Mouse (Mus musculus) embryo, embryonic 11.5 days (tissue): ENCODE data around the gene Mrpl18.
"Not testable (repeated sequence)": the region's sequence is repeated elsewhere in the genome, so short reads cannot be mapped to it uniquely, and the experiment has no call there.

Experiments used
- DNase-seq: peaks from one replicate; pipeline ENCODE4 v3.0.0-alpha.2; 2012; ENCODE audit warnings: low read depth, low spot score

Gene Mrpl18

GRCm38 (mm10) chr17:12910391-12910790 lies 5.8 kb downstream of the Mrpl18 start:
- no peak for DNase-seq

- DNase-seq = no peak
Observed at GRCm38 (mm10) chr17:12909361-12910280, 6.5 kb downstream of the Mrpl18 start, which contains the start of gene Pnldc1. Gene Pnldc1 (minus strand): TSS chr17:12910230.

GRCm38 (mm10) chr17:12906436-12906835 lies 9.7 kb downstream of the Mrpl18 start:
- DNase-seq = no peak

- no peak for DNase-seq
Observed at GRCm38 (mm10) chr17:12905810-12906209, 10.3 kb downstream of the Mrpl18 start.

- no peak for DNase-seq
Observed at GRCm38 (mm10) chr17:12904349-12904748, 11.8 kb downstream of the Mrpl18 start.

- no peak for DNase-seq
Observed at GRCm38 (mm10) chr17:12903372-12904333, 12.5 kb downstream of the Mrpl18 start.

- no peak for DNase-seq
Observed at GRCm38 (mm10) chr17:12902291-12902690, 13.9 kb downstream of the Mrpl18 start.

- DNase-seq = not testable (repeated sequence)
Observed at GRCm38 (mm10) chr17:12898607-12899006, 17.5 kb downstream of the Mrpl18 start.

GRCm38 (mm10) chr17:12897674-12898073 lies 18.5 kb downstream of the Mrpl18 start:
- no peak for DNase-seq

- DNase-seq = no peak
Observed at GRCm38 (mm10) chr17:12892033-12892432, 24.1 kb downstream of the Mrpl18 start.

- DNase-seq = no peak
Observed at GRCm38 (mm10) chr17:12891054-12891453, 25.1 kb downstream of the Mrpl18 start.

GRCm38 (mm10) chr17:12887021-12887775 lies 28.9 kb downstream of the Mrpl18 start:
- DNase-seq = no peak

- no peak for DNase-seq
Observed at GRCm38 (mm10) chr17:12886620-12887019, 29.5 kb downstream of the Mrpl18 start.

- DNase-seq = no peak
Observed at GRCm38 (mm10) chr17:12881216-12881615, 34.9 kb downstream of the Mrpl18 start.

GRCm38 (mm10) chr17:12880178-12880577 lies 36.0 kb downstream of the Mrpl18 start:
- peak; percentile 74 for DNase-seq

GRCm38 (mm10) chr17:12875734-12876133 lies 40.4 kb downstream of the Mrpl18 start, which contains the start of gene Mrgprh:
Gene Mrgprh (plus strand): TSS chr17:12876034.
- no peak for DNase-seq

- no peak for DNase-seq
Observed at GRCm38 (mm10) chr17:12872275-12873028, 43.7 kb downstream of the Mrpl18 start.

- no peak for DNase-seq
Observed at GRCm38 (mm10) chr17:12868640-12869039, 47.5 kb downstream of the Mrpl18 start.

GRCm38 (mm10) chr17:12868043-12868442 lies 48.1 kb downstream of the Mrpl18 start, which contains the start of gene Mas1:
Gene Mas1 (minus strand): TSS chr17:12868143.
- DNase-seq = no peak

GRCm38 (mm10) chr17:12866853-12867252 lies 49.3 kb downstream of the Mrpl18 start:
- DNase-seq = no peak
